Mouse (Mus musculus) layer of hippocampus, postnatal 14 days (tissue): ENCODE measurements around the gene Rab4b. TPM values are rescaled to one million over a fixed set of nuclear protein-coding genes. Genes with fewer than 3 reads are reported as not detected.

Experiments used
- DNase-seq, 2 experiments: peaks; one replicate each; pipeline ENCODE4 v3.0.0; 2021 to 2022; ENCODE audit warnings: low spot score in 2 of 2, mixed read lengths in 1 of 2
- total RNA-seq, 2 experiments: library from RNA; stranded (reverse); gene quantifications; 2 replicates each; pipeline ENCODE4 v1.2.3; 2021

The Rab4b gene
- total RNA-seq, 2 experiments from 2014 or later: 85.1 to 87.0 TPM

- no peak for DNase-seq
Measured at GRCm38 (mm10) chr7:27185986-27186385, 7.3 kb upstream of the Rab4b start.

- DNase-seq: no peak
Measured at GRCm38 (mm10) chr7:27184964-27185363, 6.3 kb upstream of the Rab4b start.

GRCm38 (mm10) chr7:27182498-27182897, 3.8 kb upstream of the Rab4b start:
- DNase-seq: no peak

- DNase-seq: no peak
Measured at GRCm38 (mm10) chr7:27180837-27181695, 2.4 kb upstream of the Rab4b start, which contains the start of the genes Gm21983 and Mia. Gene Gm21983 (minus strand): TSS chr7:27181086. Gene Mia (minus strand): TSS chr7:27181157.

GRCm38 (mm10) chr7:27180036-27180435, 1.3 kb upstream of the Rab4b start:
- DNase-seq: no peak

GRCm38 (mm10) chr7:27179217-27179918, 672 bp upstream of the Rab4b start:
- DNase-seq: no peak

- no peak for DNase-seq
Measured at GRCm38 (mm10) chr7:27177942-27178323, 763 bp downstream of the Rab4b start.

- no peak for DNase-seq
Measured at GRCm38 (mm10) chr7:27174896-27175295, 3.8 kb downstream of the Rab4b start.

- DNase-seq: no peak
Measured at GRCm38 (mm10) chr7:27174496-27174895, 4.2 kb downstream of the Rab4b start.

- no peak for DNase-seq
Measured at GRCm38 (mm10) chr7:27170981-27171380, 7.7 kb downstream of the Rab4b start.

GRCm38 (mm10) chr7:27168371-27168770, 10.3 kb downstream of the Rab4b start:
- DNase-seq: no peak

- no peak for DNase-seq
Measured at GRCm38 (mm10) chr7:27167475-27168094, 11.1 kb downstream of the Rab4b start.

GRCm38 (mm10) chr7:27166614-27167474, 11.9 kb downstream of the Rab4b start, which contains the start of gene Egln2:
Gene Egln2 (minus strand): TSS chr7:27166802.
- peak; percentile 93 to 96 for DNase-seq

GRCm38 (mm10) chr7:27166229-27166613, 12.5 kb downstream of the Rab4b start:
- peak; percentile 77 to 80 for DNase-seq

- no peak for DNase-seq
Measured at GRCm38 (mm10) chr7:27165696-27166095, 13.0 kb downstream of the Rab4b start.

- no peak for DNase-seq
Measured at GRCm38 (mm10) chr7:27165007-27165655, 13.6 kb downstream of the Rab4b start.

GRCm38 (mm10) chr7:27164112-27164947, 14.4 kb downstream of the Rab4b start:
- no peak for DNase-seq

- no peak for DNase-seq
Measured at GRCm38 (mm10) chr7:27163450-27163805, 15.3 kb downstream of the Rab4b start.

GRCm38 (mm10) chr7:27162780-27163449, 15.8 kb downstream of the Rab4b start:
- no peak for DNase-seq
